17 mouse cellular contexts compared by ENCODE assay signal in the genomic region with DNA sequence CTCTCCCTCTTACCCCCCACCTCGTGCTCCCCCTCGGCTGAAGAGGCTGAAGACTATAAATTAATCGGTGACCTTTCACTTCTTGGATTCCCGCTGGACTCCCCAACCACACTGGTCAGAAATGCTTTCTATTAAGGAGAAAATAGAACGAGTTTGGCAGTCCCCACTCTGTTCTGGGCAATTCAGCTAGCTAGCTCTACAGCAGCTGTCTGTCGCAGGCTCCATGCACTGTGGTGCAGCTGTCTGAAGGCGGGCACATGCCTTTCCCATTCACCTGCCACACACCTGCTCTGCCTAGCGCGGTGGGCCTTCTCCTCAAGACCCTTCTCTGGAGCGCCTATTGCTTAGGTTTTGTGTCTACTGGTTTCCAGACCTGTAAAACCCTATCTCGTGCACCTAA.
DNase-seq lines count a peak whose midpoint lies in the region; ATAC-seq lines count a peak whose summit lies in the region.
"Had no signal": no experiment of that assay in that cellular context is flagged by ENCODE, and none has a peak within 500 bp of the region (broad histone marks: within the 10 kb centered on the region; RNA-seq: fewer than 3 reads in every experiment).

No protein-coding gene starts in this region.

- DNase-seq in midbrain, embryonic 14.5 days, result no peak
- DNase-seq in adrenal gland, adult 8-10 months, result no peak
- DNase-seq in left cerebral cortex, adult 18-20 months (ENCODE audit: low spot score in 2 of 2), result no peak
- no peak for DNase-seq in thymus, postnatal 25 days
- DNase-seq: adrenal gland, postnatal 10 days; cerebellum, adult 11-12 months; cerebellum, postnatal 36 days; kidney, adult 9 months; kidney, postnatal 36 days; liver, embryonic 13.5 days; right cerebral cortex, postnatal 25 days had no signal

- H3K36me3 ChIP-seq in megakaryocyte, embryonic 14.5 days (replicated peaks; ENCODE audit: low read length), result peaks cover 25% of the 10 kb centered on the region
- H3K36me3 ChIP-seq in forebrain, embryonic 13.5 days (ENCODE audit: poor library complexity, severe bottlenecking), result peaks cover 44% of the 10 kb centered on the region
- H3K36me3 ChIP-seq in hindbrain, embryonic 13.5 days, result peaks cover 46% of the 10 kb centered on the region
- H3K36me3 ChIP-seq in midbrain, embryonic 14.5 days (ENCODE audit: control insufficient read depth, insufficient read depth, low read length), result peaks cover 44% of the 10 kb centered on the region

- no peaks in the 10 kb centered on the region for H3K4me1 ChIP-seq in megakaryocyte, embryonic 14.5 days
- H3K4me1 ChIP-seq in forebrain, embryonic 13.5 days, result peaks cover 39% of the 10 kb centered on the region
- H3K4me1 ChIP-seq in hindbrain, embryonic 13.5 days (replicated peaks), result peaks cover 43% of the 10 kb centered on the region
- peaks cover 36% of the 10 kb centered on the region for H3K4me1 ChIP-seq in midbrain, embryonic 14.5 days (ENCODE audit: control insufficient read depth, insufficient read depth, low read length)
- H3K4me1 ChIP-seq: heart, embryonic 13.5 days; liver, embryonic 13.5 days had no signal

- H3K9me3 ChIP-seq in megakaryocyte, embryonic 14.5 days, result peaks cover 81% of the 10 kb centered on the region
- H3K9me3 ChIP-seq in forebrain, embryonic 13.5 days (replicated peaks), result peaks cover 10% of the 10 kb centered on the region
- H3K9me3 ChIP-seq in hindbrain, embryonic 13.5 days, result 0 out of 2 replicates have a peak, but pooled peaks cover under 1% of the 10 kb centered on the region
- H3K9me3 ChIP-seq in midbrain, embryonic 14.5 days (ENCODE audit: control insufficient read depth, low read length), result no peaks in the 10 kb centered on the region

- H3K4me3 ChIP-seq in megakaryocyte, embryonic 14.5 days (replicated peaks), result peak overlapping the region; percentile 12
- no peak overlapping the region for H3K4me3 ChIP-seq in forebrain, embryonic 13.5 days
- no peak overlapping the region for H3K4me3 ChIP-seq in hindbrain, embryonic 13.5 days
- no peak overlapping the region for H3K4me3 ChIP-seq in midbrain, embryonic 14.5 days (replicated peaks; ENCODE audit: low read depth, low read length)
- H3K4me3 ChIP-seq: embryonic facial prominence, embryonic 12.5 days; heart, embryonic 13.5 days; liver, embryonic 13.5 days had no signal

- H3K4me2 ChIP-seq in forebrain, embryonic 13.5 days, result no peak overlapping the region
- H3K4me2 ChIP-seq in hindbrain, embryonic 13.5 days, result no peak overlapping the region
- no peak overlapping the region for H3K4me2 ChIP-seq in midbrain, embryonic 14.5 days (ENCODE audit: low read length)
- H3K4me2 ChIP-seq: embryonic facial prominence, embryonic 12.5 days; heart, embryonic 13.5 days; liver, embryonic 13.5 days had no signal

- H3K27me3 ChIP-seq in megakaryocyte, embryonic 14.5 days (replicated peaks), result no peaks in the 10 kb centered on the region
- H3K27me3 ChIP-seq in forebrain, embryonic 13.5 days, result 0 out of 2 replicates have a peak, but pooled peaks cover 6% of the 10 kb centered on the region
- H3K27me3 ChIP-seq in hindbrain, embryonic 13.5 days, result no peaks in the 10 kb centered on the region
- H3K27me3 ChIP-seq in midbrain, embryonic 14.5 days (ENCODE audit: control insufficient read depth, insufficient read depth, low read length), result no peaks in the 10 kb centered on the region
- H3K27me3 ChIP-seq: embryonic facial prominence, embryonic 12.5 days; heart, embryonic 13.5 days had no signal

- ATAC-seq in megakaryocyte, adult 5-6 weeks (ENCODE audit: poor library complexity, severe bottlenecking), result no peak
- peak; percentile 46 for ATAC-seq in forebrain, embryonic 13.5 days
- ATAC-seq in hindbrain, embryonic 13.5 days (ENCODE audit: low FRiP score), result no peak
- no peak for ATAC-seq in midbrain, embryonic 14.5 days (ENCODE audit: low FRiP score, low TSS enrichment)

- H3K9ac ChIP-seq in forebrain, embryonic 13.5 days, result no peak overlapping the region
- H3K9ac ChIP-seq in hindbrain, embryonic 13.5 days, result peak overlapping the region; percentile 46; the same call in 1 of the 2 replicates
- no peak overlapping the region for H3K9ac ChIP-seq in midbrain, embryonic 14.5 days (replicated peaks; ENCODE audit: low read length)
- H3K9ac ChIP-seq: embryonic facial prominence, embryonic 12.5 days; heart, embryonic 13.5 days; liver, embryonic 13.5 days had no signal

- peak overlapping the region; percentile 57 for H3K27ac ChIP-seq in forebrain, embryonic 13.5 days
- H3K27ac ChIP-seq in hindbrain, embryonic 13.5 days, result peak overlapping the region; percentile 87
- peak overlapping the region; percentile 85 for H3K27ac ChIP-seq in midbrain, embryonic 14.5 days (replicated peaks; ENCODE audit: low read depth, low read length)
- H3K27ac ChIP-seq: embryonic facial prominence, embryonic 12.5 days; heart, embryonic 13.5 days; liver, embryonic 13.5 days had no signal

- WGBS in forebrain, embryonic 13.5 days, result 50% methylated on average over 11 of the region's 11 CpGs
- 63% methylated on average over 11 of the region's 11 CpGs for WGBS in hindbrain, embryonic 13.5 days
- WGBS in midbrain, embryonic 14.5 days, result 65% methylated on average over 11 of the region's 11 CpGs
